Mouse (Mus musculus): Measurements from ENCODE around the gene Tmsb15l.

DNA sequence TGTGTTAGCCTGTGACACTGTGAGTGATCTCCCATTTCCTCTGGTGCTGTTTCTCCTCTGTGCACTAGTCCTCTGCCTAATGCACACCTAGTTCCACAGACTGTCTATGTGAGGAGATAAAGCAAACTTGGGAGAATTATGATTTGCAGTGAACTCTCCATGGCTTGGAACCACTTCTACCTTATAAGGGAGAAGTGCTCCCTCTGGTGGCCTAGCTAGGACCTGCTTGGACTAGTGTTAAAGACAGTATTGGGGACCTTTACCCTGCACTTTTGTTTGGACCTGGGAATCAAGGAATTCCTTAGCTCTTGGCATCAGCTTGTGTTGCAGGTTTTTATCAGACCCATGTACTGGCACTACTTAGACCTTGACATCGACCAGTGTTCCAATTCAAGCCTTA, 42.6 kb upstream of the Tmsb15l start:
- TF ChIP-seq EP300 (IDR thresholded peaks at IDR 0.05; ENCODE audit: low read depth), result no peak
- peak; percentile 68 for TF ChIP-seq CTCF (IDR thresholded peaks at IDR 0.05; ENCODE audit: low read depth)
